8 mouse cellular contexts compared by ENCODE assay signal in genomic region chr13:43785712-43786072, GRCm38 (mm10). TPM values are rescaled to one million over a fixed set of nuclear protein-coding genes. Genes with fewer than 3 reads are reported as not detected.
A peak's percentile ranks its signal among the peaks of the same experiment; 100 is the strongest.
DNase-seq lines count a peak whose midpoint lies in the region; ATAC-seq and TF ChIP-seq lines count a peak whose summit lies in the region.

No protein-coding gene starts in this region.

- no peaks in the 10 kb centered on the region for H3K9me3 ChIP-seq in heart, embryonic 13.5 days
- no peaks in the 10 kb centered on the region for H3K9me3 ChIP-seq in ES-E14 (ENCODE audit: control insufficient read depth, insufficient read depth, low read depth, low read length)
- H3K9me3 ChIP-seq in hindbrain, embryonic 12.5 days (replicated peaks): no peaks in the 10 kb centered on the region
- no peaks in the 10 kb centered on the region for H3K9me3 ChIP-seq in midbrain, embryonic 12.5 days

- no peaks in the 10 kb centered on the region for H3K36me3 ChIP-seq in heart, embryonic 13.5 days
- H3K36me3 ChIP-seq in ES-E14 (ENCODE audit: control insufficient read depth, insufficient read depth, low read length, poor library complexity, severe bottlenecking): no peaks in the 10 kb centered on the region
- H3K36me3 ChIP-seq in hindbrain, embryonic 12.5 days: no peaks in the 10 kb centered on the region
- H3K36me3 ChIP-seq in midbrain, embryonic 12.5 days: no peaks in the 10 kb centered on the region

- in situ Hi-C loops in ES-E14 (cut with MboI; ENCODE audit: low sequenced_read_pairs in 2 of 2, unreplicated experiment in 2 of 2): no loop called here

- H3K4me1 ChIP-seq in heart, embryonic 13.5 days: peaks cover 15% of the 10 kb centered on the region
- H3K4me1 ChIP-seq in ES-E14 (ENCODE audit: control insufficient read depth in 2 of 2, insufficient read depth in 2 of 2, low read length in 2 of 2, poor library complexity in 1 of 2): 0 out of 4 replicates have a peak, but pooled peaks cover 0 to 4% of the 10 kb centered on the region in 2 experiments
- peaks cover 25% of the 10 kb centered on the region for H3K4me1 ChIP-seq in hindbrain, embryonic 12.5 days
- peaks cover 26% of the 10 kb centered on the region for H3K4me1 ChIP-seq in midbrain, embryonic 12.5 days

- H3K9ac ChIP-seq in heart, embryonic 13.5 days: peak overlapping the region; percentile 81
- no peak overlapping the region; the same call in 1 of the 2 replicates for H3K9ac ChIP-seq in ES-E14 (ENCODE audit: insufficient read depth, low read depth, low read length, poor library complexity, severe bottlenecking)
- H3K9ac ChIP-seq in hindbrain, embryonic 12.5 days: peak overlapping the region; percentile 73; the same call in 1 of the 2 replicates
- H3K9ac ChIP-seq in midbrain, embryonic 12.5 days (replicated peaks): no peak overlapping the region

- H3K4me2 ChIP-seq in heart, embryonic 13.5 days: peak overlapping the region; percentile 97
- H3K4me2 ChIP-seq in hindbrain, embryonic 12.5 days (replicated peaks): peak overlapping the region; percentile 94
- peak overlapping the region; percentile 97 for H3K4me2 ChIP-seq in midbrain, embryonic 12.5 days (replicated peaks)

- H3K4me3 ChIP-seq in heart, embryonic 13.5 days: peak overlapping the region; percentile 66
- H3K4me3 ChIP-seq in ES-E14 (ENCODE audit: insufficient read depth in 1 of 2, low read depth in 1 of 2, low read length in 2 of 2, poor library complexity in 1 of 2, severe bottlenecking in 1 of 2): peak overlapping the region; percentile 54 to 72; a peak in 2 of 4 replicates
- H3K4me3 ChIP-seq in hindbrain, embryonic 12.5 days: peak overlapping the region; percentile 58
- peak overlapping the region; percentile 60 for H3K4me3 ChIP-seq in midbrain, embryonic 12.5 days

- H3K27ac ChIP-seq in heart, embryonic 13.5 days (replicated peaks): no peak overlapping the region
- no peak overlapping the region for H3K27ac ChIP-seq in ES-E14 (ENCODE audit: insufficient read depth, low read depth, low read length, poor library complexity, severe bottlenecking)
- H3K27ac ChIP-seq in hindbrain, embryonic 12.5 days: no peak overlapping the region
- no peak overlapping the region for H3K27ac ChIP-seq in midbrain, embryonic 12.5 days (replicated peaks)

- intact Hi-C loops in heart, postnatal 14 days (cut with DNase I): no loop called here

- no peak for DNase-seq in heart, postnatal 14 days
- DNase-seq in ES-E14 (ENCODE audit: low read depth, low spot score): no peak
- DNase-seq in retina, postnatal 1 day: no peak
- no peak for DNase-seq in thymus, adult 18-20 months
- DNase-seq in Muller cell, postnatal 12 days (ENCODE audit: inconsistent ontology term): no peak

- 52% methylated on average over 8 of the region's 8 CpGs for WGBS in heart, embryonic 13.5 days
- 41% methylated on average over 8 of the region's 8 CpGs for WGBS in hindbrain, embryonic 12.5 days
- 40% methylated on average over 8 of the region's 8 CpGs for WGBS in midbrain, embryonic 12.5 days

- ATAC-seq in heart, embryonic 13.5 days (ENCODE audit: extremely low read depth, insufficient number of reproducible peaks, low FRiP score, low TSS enrichment): no peak
- ATAC-seq in hindbrain, embryonic 12.5 days (ENCODE audit: low FRiP score): 0 out of 2 replicates have a peak, but pooled peaks have one; percentile 3
- ATAC-seq in midbrain, embryonic 12.5 days (ENCODE audit: low FRiP score, low read depth): no peak

- H3K27me3 ChIP-seq in heart, embryonic 13.5 days (replicated peaks): peaks cover 44% of the 10 kb centered on the region
- peaks cover 29% of the 10 kb centered on the region for H3K27me3 ChIP-seq in hindbrain, embryonic 12.5 days
- H3K27me3 ChIP-seq in midbrain, embryonic 12.5 days: peaks cover 47% of the 10 kb centered on the region

TF ChIP-seq in ES-E14, 5 proteins besides CTCF, POLR2A, EP300 and RAD21:
- no peak for TF ChIP-seq ZNF384 (IDR thresholded peaks at IDR 0.05; ENCODE audit: low read depth, low read length)

RNA-seq across cellular contexts. Expression of gene Cd83, which starts 1.1 kb away (rescaled TPM):
- polyA plus RNA-seq in heart, embryonic 13.5 days (2015; fragmentation: Nextera tagmentation; extraction: Ambion mirVana): 2.9 and 3.1 TPM in 2 replicates
- 1 to 10 TPM; 3.2 to 5.3 TPM for total RNA-seq in heart, postnatal 14 days (2021)
- 0.26 and 0.76 TPM in 2 replicates for total RNA-seq in ES-E14 (2012; rRNA removed)
- 10.0 and 11.4 TPM in 2 replicates for polyA plus RNA-seq in hindbrain, embryonic 12.5 days (2016; fragmentation: Nextera tagmentation; extraction: Ambion mirVana)
- 4.5 and 7.0 TPM in 2 replicates for polyA plus RNA-seq in midbrain, embryonic 12.5 days (2016; fragmentation: Nextera tagmentation; extraction: Ambion mirVana)

Comparison
In these comparisons a context has a peak if more than half of its experiments do, and no peak if none do; other contexts are left out.
1. H3K9ac ChIP-seq: peak in heart, embryonic 13.5 days (single experiment) and hindbrain, embryonic 12.5 days (single experiment); none in ES-E14 (single experiment) and midbrain, embryonic 12.5 days (single experiment).
2. Peak in every context shown above with its lines, with median percentiles within 50 percentile points of each other: H3K4me2 ChIP-seq and H3K4me3 ChIP-seq.